Mouse (Mus musculus) left cerebral cortex, postnatal 36 days (tissue): ENCODE results near the gene Unc93b1. TPM values are rescaled to one million over a fixed set of nuclear protein-coding genes. Genes with fewer than 3 reads are reported as not detected.
A peak's percentile ranks its signal among the peaks of the same experiment; 100 is the strongest.

Experiments used
- DNase-seq, 2 experiments: peaks; one replicate each; pipeline ENCODE4 v3.0.0; 2021 to 2022; ENCODE audit warnings: low spot score in 2 of 2, mixed read lengths in 1 of 2
- intact Hi-C: fragments of 180-260 bp; cut with DNase I; formaldehyde crosslinking; loops from one replicate; pipeline ENCODE4 v1.15.1; 2025
- total RNA-seq, 2 experiments: library from RNA; stranded (reverse); gene quantifications; 2 replicates each; pipeline ENCODE4 v1.2.3; 2021

Unc93b1 gene
- total RNA-seq, 2 experiments from 2014 or later = 16.2 to 16.5 TPM

GRCm38 (mm10) chr19:3912337-3913204 is 22.4 kb upstream of the Unc93b1 start, which contains the start of gene Ndufs8:
Gene Ndufs8 (minus strand): TSS chr19:3912774.
- intact Hi-C loops = loop anchor here (1.0 to 2.0 kb wide), 2 partner anchors 60 to 146 kb away; partner anchors contain the start of gene Kmt5b
- DNase-seq = peak; percentile 95

GRCm38 (mm10) chr19:3913692-3914091 is 21.3 kb upstream of the Unc93b1 start:
- intact Hi-C loops = loop anchor here (2.0 kb wide), 1 partner anchor 147 kb away; the partner anchor contains the start of gene Kmt5b

GRCm38 (mm10) chr19:3914535-3914934 is 20.5 kb upstream of the Unc93b1 start:
- intact Hi-C loops = no loop called here
- no peak for DNase-seq

More at GRCm38 (mm10) chr19:3913692-3914091, 21.3 kb upstream of the Unc93b1 start:
- DNase-seq = no peak

GRCm38 (mm10) chr19:3916727-3917126 is 18.3 kb upstream of the Unc93b1 start:
- DNase-seq = no peak
- intact Hi-C loops = no loop called here

- DNase-seq = no peak
- intact Hi-C loops = no loop called here
These were observed 15.1 kb upstream of the Unc93b1 start for GRCm38 (mm10) chr19:3919928-3920327.

GRCm38 (mm10) chr19:3922661-3923371 is 12.2 kb upstream of the Unc93b1 start:
- intact Hi-C loops = no loop called here
- DNase-seq = no peak

- no peak for DNase-seq
- intact Hi-C loops = no loop called here
These were observed 11.4 kb upstream of the Unc93b1 start for GRCm38 (mm10) chr19:3923586-3923985.

- no peak for DNase-seq
- intact Hi-C loops = no loop called here
These were observed 10.8 kb upstream of the Unc93b1 start for GRCm38 (mm10) chr19:3924190-3924589.

GRCm38 (mm10) chr19:3924868-3925267 is 10.1 kb upstream of the Unc93b1 start:
- intact Hi-C loops = no loop called here
- DNase-seq = no peak

- intact Hi-C loops = no loop called here
- DNase-seq = no peak
These were observed 9.1 kb upstream of the Unc93b1 start for GRCm38 (mm10) chr19:3925859-3926258.

GRCm38 (mm10) chr19:3926279-3926678 is 8.7 kb upstream of the Unc93b1 start:
- DNase-seq = no peak
- intact Hi-C loops = no loop called here

GRCm38 (mm10) chr19:3926685-3927084 is 8.3 kb upstream of the Unc93b1 start:
- DNase-seq = no peak
- intact Hi-C loops = no loop called here

GRCm38 (mm10) chr19:3927989-3928388 is 7.0 kb upstream of the Unc93b1 start:
- DNase-seq = no peak
- intact Hi-C loops = no loop called here

- DNase-seq = no peak
- intact Hi-C loops = no loop called here
These were observed 6.2 kb upstream of the Unc93b1 start for GRCm38 (mm10) chr19:3928779-3929178.

GRCm38 (mm10) chr19:3929211-3929941 is 5.6 kb upstream of the Unc93b1 start, which contains the start of gene Aldh3b1:
Gene Aldh3b1 (minus strand): TSS chr19:3929808.
- peak in 1 of 2 experiments; percentile 56 for DNase-seq

GRCm38 (mm10) chr19:3930262-3931057 is 4.5 kb upstream of the Unc93b1 start:
- intact Hi-C loops = no loop called here
- DNase-seq = no peak

More at GRCm38 (mm10) chr19:3929211-3929941, 5.6 kb upstream of the Unc93b1 start, which contains the start of gene Aldh3b1:
- intact Hi-C loops = no loop called here

- DNase-seq = no peak
- intact Hi-C loops = no loop called here
These were observed 3.3 kb upstream of the Unc93b1 start for GRCm38 (mm10) chr19:3931716-3932115.

- DNase-seq = no peak
- intact Hi-C loops = no loop called here
These were observed 1.2 kb downstream of the Unc93b1 start for GRCm38 (mm10) chr19:3935896-3936850.
